Mouse (Mus musculus) heart, adult 11 months (tissue): Measurements from ENCODE around the gene Syt12.
A peak's percentile ranks its signal among the peaks of the same experiment; 100 is the strongest.
"Not testable (repeated sequence)": the region's sequence is repeated elsewhere in the genome, so short reads cannot be mapped to it uniquely, and the experiment has no call there.

Source experiments
- DNase-seq: peaks from one replicate; pipeline ENCODE4 v3.0.0; 2022

The Syt12 gene

GRCm38 (mm10) chr19:4487877-4488276 lies 10.6 kb upstream of the Syt12 start:
- no peak for DNase-seq

GRCm38 (mm10) chr19:4485006-4485405 lies 7.8 kb upstream of the Syt12 start:
- DNase-seq, result no peak

GRCm38 (mm10) chr19:4482111-4482859 lies 5.0 kb upstream of the Syt12 start:
- DNase-seq, result peak; percentile 91

GRCm38 (mm10) chr19:4481326-4481725 lies 4.1 kb upstream of the Syt12 start:
- no peak for DNase-seq

GRCm38 (mm10) chr19:4480041-4480440 lies 2.8 kb upstream of the Syt12 start:
- no peak for DNase-seq

- no peak for DNase-seq
Observed at GRCm38 (mm10) chr19:4478190-4478516, 906 bp upstream of the Syt12 start.

GRCm38 (mm10) chr19:4476601-4477257 lies 518 bp downstream of the Syt12 start:
- DNase-seq, result no peak

GRCm38 (mm10) chr19:4475224-4475925 lies 1.9 kb downstream of the Syt12 start:
- no peak for DNase-seq

- DNase-seq, result no peak
Observed at GRCm38 (mm10) chr19:4474739-4475138, 2.5 kb downstream of the Syt12 start.

- no peak for DNase-seq
Observed at GRCm38 (mm10) chr19:4473549-4473948, 3.7 kb downstream of the Syt12 start.

GRCm38 (mm10) chr19:4468363-4468762 lies 8.9 kb downstream of the Syt12 start:
- DNase-seq, result no peak

- no peak for DNase-seq
Observed at GRCm38 (mm10) chr19:4464666-4465065, 12.6 kb downstream of the Syt12 start.

- DNase-seq, result no peak
Observed at GRCm38 (mm10) chr19:4461981-4462380, 15.3 kb downstream of the Syt12 start.

GRCm38 (mm10) chr19:4456227-4456626 lies 21.0 kb downstream of the Syt12 start:
- DNase-seq, result no peak

GRCm38 (mm10) chr19:4455071-4455800 lies 22.0 kb downstream of the Syt12 start:
- no peak for DNase-seq

- DNase-seq, result not testable (repeated sequence)
Observed at GRCm38 (mm10) chr19:4454040-4454439, 23.2 kb downstream of the Syt12 start.

- no peak for DNase-seq
Observed at GRCm38 (mm10) chr19:4452525-4452924, 24.7 kb downstream of the Syt12 start.

- no peak for DNase-seq
Observed at GRCm38 (mm10) chr19:4451965-4452364, 25.3 kb downstream of the Syt12 start.

GRCm38 (mm10) chr19:4451098-4451497 lies 26.1 kb downstream of the Syt12 start:
- no peak for DNase-seq

- no peak for DNase-seq
Observed at GRCm38 (mm10) chr19:4450666-4451065, 26.6 kb downstream of the Syt12 start.

GRCm38 (mm10) chr19:4449230-4449629 lies 28.0 kb downstream of the Syt12 start:
- DNase-seq, result no peak

GRCm38 (mm10) chr19:4447445-4447844 lies 29.8 kb downstream of the Syt12 start:
- DNase-seq, result no peak

- DNase-seq, result no peak
Observed at GRCm38 (mm10) chr19:4446661-4447420, 30.4 kb downstream of the Syt12 start.
